Mouse (Mus musculus) stomach, postnatal 0 days (tissue): ENCODE results near the gene Rpl41.

Experiments used
- CTCF ChIP-seq: IDR thresholded peaks from 2 replicates; pipeline ENCODE4 v1.5.1; 2016; ENCODE audit warnings: antibody characterized with exemption, low read depth, mild to moderate bottlenecking, moderate library complexity
- EP300 ChIP-seq: optimal IDR thresholded peaks from 2 replicates; pipeline ENCODE3; 2016; ENCODE audit warnings: antibody characterized with exemption

DNA sequence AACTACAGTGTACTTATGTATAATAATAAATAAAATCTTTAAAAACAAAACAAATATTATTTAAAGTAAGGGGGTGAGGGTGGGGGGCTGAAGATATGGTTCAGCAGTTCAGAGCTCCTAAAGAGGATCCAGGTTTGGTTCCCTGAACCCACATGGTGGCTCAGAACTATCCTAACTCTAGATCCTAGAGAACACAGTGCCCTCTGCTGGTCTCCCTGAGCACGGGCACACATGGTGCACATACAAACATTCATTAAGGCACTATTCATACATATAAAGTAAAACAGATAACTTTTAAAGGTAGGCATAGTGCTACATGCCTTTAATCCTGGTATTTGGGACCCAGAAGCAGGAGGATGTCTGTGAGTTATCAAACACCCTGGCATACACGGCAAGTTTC lies 26.0 kb upstream of the Rpl41 start:
- peak; percentile 65 for TF ChIP-seq CTCF
- no peak for TF ChIP-seq EP300
